ENCODE assay signal across 13 mouse cellular contexts in the genomic region with DNA sequence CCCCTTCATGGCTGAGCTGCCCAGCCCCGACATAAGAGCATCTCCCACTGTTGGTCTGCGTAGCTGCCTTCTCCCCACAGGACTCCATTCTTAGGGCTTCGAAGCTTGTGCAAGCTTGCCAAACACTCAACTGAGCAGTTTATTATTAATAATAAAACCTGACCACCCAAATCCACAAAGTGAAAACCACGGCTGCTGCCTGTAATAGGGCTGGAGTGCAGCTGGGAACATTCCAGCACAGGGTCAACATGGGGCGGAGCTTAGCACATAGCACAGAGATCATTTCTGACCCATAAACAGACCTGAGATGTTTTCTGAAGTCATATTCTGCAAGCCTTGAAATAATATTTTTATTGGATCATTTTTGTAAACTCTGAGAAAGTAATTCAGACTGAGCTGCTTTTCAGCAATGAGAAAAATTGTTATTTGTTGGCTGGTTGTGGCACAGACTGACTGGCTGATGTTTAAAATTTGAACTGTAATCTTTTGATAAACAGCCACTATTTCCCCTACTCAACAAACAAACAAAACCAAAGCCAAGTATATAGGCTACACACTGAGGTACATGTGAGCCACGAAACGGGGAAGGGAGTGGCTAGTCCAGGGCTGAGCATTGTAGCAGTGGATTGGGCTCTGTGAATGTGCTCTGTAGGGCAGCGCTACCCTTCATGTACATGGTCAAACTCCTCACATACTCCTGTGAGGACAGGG.
DNase-seq lines count a peak whose midpoint lies in the region; ATAC-seq and TF ChIP-seq lines count a peak whose summit lies in the region.
"Had no signal": no experiment of that assay in that cellular context is flagged by ENCODE, and none has a peak within 500 bp of the region (broad histone marks: within the 10 kb centered on the region; RNA-seq: fewer than 3 reads in every experiment).

No protein-coding gene starts in this region.

- H3K27ac ChIP-seq in kidney, adult 2 months (ENCODE audit: insufficient read depth, low read depth, low read length): no peak overlapping the region
- peak overlapping the region; percentile 34; the same call in 1 of the 2 replicates for H3K27ac ChIP-seq in limb, embryonic 13.5 days
- H3K27ac ChIP-seq: heart, embryonic 15.5 days had no signal

- H3K4me2 ChIP-seq in limb, embryonic 13.5 days (replicated peaks): no peak overlapping the region
- H3K4me2 ChIP-seq: heart, embryonic 15.5 days had no signal

- no peak overlapping the region for H3K9ac ChIP-seq in limb, embryonic 13.5 days
- H3K9ac ChIP-seq: heart, embryonic 15.5 days; liver, postnatal 0 days had no signal

- H3K36me3 ChIP-seq in megakaryocyte, embryonic 14.5 days (replicated peaks; ENCODE audit: low read length): peaks cover 20% of the 10 kb centered on the region
- H3K36me3 ChIP-seq in kidney, adult 2 months (ENCODE audit: control insufficient read depth, insufficient read depth, low read length): no peaks in the 10 kb centered on the region
- H3K36me3 ChIP-seq in limb, embryonic 13.5 days: peaks cover 26% of the 10 kb centered on the region
- H3K36me3 ChIP-seq: heart, embryonic 15.5 days had no signal

- H3K4me1 ChIP-seq in megakaryocyte, embryonic 14.5 days: peaks cover 30% of the 10 kb centered on the region
- H3K4me1 ChIP-seq in kidney, adult 2 months (ENCODE audit: control insufficient read depth, insufficient read depth, low read length): peaks cover 22% of the 10 kb centered on the region
- peaks cover 22% of the 10 kb centered on the region for H3K4me1 ChIP-seq in limb, embryonic 13.5 days

- ATAC-seq in megakaryocyte, adult 5-6 weeks (ENCODE audit: poor library complexity, severe bottlenecking): no peak
- ATAC-seq in limb, embryonic 13.5 days (ENCODE audit: low FRiP score, low read depth): peak; percentile 79
- ATAC-seq in monocyte, adult 5-6 weeks (replicated peaks; ENCODE audit: insufficient number of reproducible peaks, low FRiP score, low TSS enrichment, poor library complexity, severe bottlenecking): no peak
- ATAC-seq: hindbrain, embryonic 16.5 days; liver, postnatal 0 days had no signal

- peak; percentile 80 for DNase-seq in kidney, adult 2 months
- DNase-seq in lung, postnatal 4 days: peak; percentile 32 to 53
- DNase-seq in heart, postnatal 14 days: no peak
- no peak for DNase-seq in adrenal gland, postnatal 36 days
- DNase-seq: layer of hippocampus, adult 9-11 months; liver, postnatal 0 days; thymus, postnatal 25 days had no signal

- no peaks in the 10 kb centered on the region for H3K9me3 ChIP-seq in megakaryocyte, embryonic 14.5 days
- H3K9me3 ChIP-seq in limb, embryonic 13.5 days: no peaks in the 10 kb centered on the region
- H3K9me3 ChIP-seq: heart, embryonic 15.5 days had no signal

- TF ChIP-seq CTCF in kidney, adult 2 months (conservative IDR thresholded peaks at IDR 0.05; ENCODE audit: insufficient read depth, insufficient read length, low read depth, low read length): no peak

- WGBS in kidney, adult 2 months: 48% methylated on average over 8 of the region's 8 CpGs
- 43% methylated on average over 8 of the region's 8 CpGs for WGBS in limb, embryonic 13.5 days

- no peak for TF ChIP-seq POLR2A in kidney, adult 2 months (IDR thresholded peaks at IDR 0.05; ENCODE audit: low read depth, low read length)

- no peaks in the 10 kb centered on the region for H3K27me3 ChIP-seq in megakaryocyte, embryonic 14.5 days (replicated peaks)
- H3K27me3 ChIP-seq in kidney, adult 2 months (replicated peaks; ENCODE audit: control insufficient read depth, insufficient read depth, low read length): no peaks in the 10 kb centered on the region
- H3K27me3 ChIP-seq in limb, embryonic 13.5 days: no peaks in the 10 kb centered on the region
- H3K27me3 ChIP-seq: heart, embryonic 15.5 days had no signal

- intact Hi-C loops in heart, postnatal 14 days (cut with DNase I): no loop called here

- H3K4me3 ChIP-seq in megakaryocyte, embryonic 14.5 days (replicated peaks): peak overlapping the region; percentile 65
- H3K4me3 ChIP-seq in kidney, adult 2 months (ENCODE audit: insufficient read depth, low read depth, low read length): no peak overlapping the region
- no peak overlapping the region for H3K4me3 ChIP-seq in limb, embryonic 13.5 days
- H3K4me3 ChIP-seq: heart, embryonic 15.5 days had no signal

Comparison
In these comparisons a context has a peak if more than half of its experiments do, and no peak if none do; other contexts are left out.
1. DNase-seq: peak in kidney, adult 2 months (single experiment) and lung, postnatal 4 days (2 of 2); none in heart, postnatal 14 days (0 of 2) and adrenal gland, postnatal 36 days (0 of 2).